Mouse (Mus musculus) hindbrain, embryonic 15.5 days (tissue): Measurements from ENCODE around the gene Gatc. TPM values are rescaled to one million over a fixed set of nuclear protein-coding genes. Genes with fewer than 3 reads are reported as not detected.
A peak's percentile ranks its signal among the peaks of the same experiment; 100 is the strongest.

Experiments
- ATAC-seq: fragments of 200-750 bp; cut with Nextera tagmentation; 2 replicates; pipeline ENCODE4 v1.8.0; 2017; ENCODE audit warnings: low read depth, moderate number of reproducible peaks, moderate TSS enrichment; ENCODE audit not compliant: low FRiP score
- H3K27ac ChIP-seq: fragments of 300-500 bp; sonication (generic); replicated peaks from 2 replicates; pipeline ENCODE4 v1.5.1; 2015; ENCODE audit warnings: mild to moderate bottlenecking, inconsistent platforms
- H3K27me3 ChIP-seq: fragments of 300-500 bp; sonication (generic); 2 replicates; pipeline ENCODE4 v1.6.1; 2015; ENCODE audit warnings: control low read depth, inconsistent platforms
- H3K36me3 ChIP-seq: fragments of 300-500 bp; sonication (generic); 2 replicates; pipeline ENCODE4 v1.6.1; 2015; ENCODE audit warnings: control low read depth, inconsistent platforms
- H3K4me1 ChIP-seq: fragments of 300-500 bp; sonication (generic); replicated peaks from 2 replicates; pipeline ENCODE4 v1.6.1; 2015; ENCODE audit warnings: control low read depth, inconsistent platforms
- H3K4me2 ChIP-seq: fragments of 300-500 bp; sonication (generic); 2 replicates; pipeline ENCODE4 v1.6.1; 2015; ENCODE audit warnings: moderate library complexity, mild to moderate bottlenecking, inconsistent platforms
- H3K4me3 ChIP-seq: fragments of 300-500 bp; sonication (generic); 2 replicates; pipeline ENCODE4 v1.5.1; 2015; ENCODE audit warnings: mild to moderate bottlenecking, inconsistent platforms
- H3K9ac ChIP-seq: fragments of 300-500 bp; sonication (generic); 2 replicates; pipeline ENCODE4 v1.6.1; 2015; ENCODE audit warnings: inconsistent platforms
- H3K9me3 ChIP-seq: fragments of 300-500 bp; sonication (generic); 2 replicates; pipeline ENCODE4 v1.6.1; 2016; ENCODE audit warnings: control low read depth, inconsistent platforms
- WGBS: fragments of 180-500 bp; shearing (Covaris S2); methylation state at CpG from one replicate; pipeline ENCODE4 v1.1.7; 2015; 5-methylcytosine and 5-hydroxymethylcytosine counted together
- polyA plus RNA-seq: library from polyadenylated mRNA; unstranded; fragments of >200 nt; fragmentation: Nextera tagmentation; extraction: Ambion mirVana; gene quantifications from 2 replicates; pipeline ENCODE4 v1.2.1, GENCODE M21; 2015

The Gatc gene
- polyA plus RNA-seq, 1 experiment from 2014 or later: 45.2 TPM

DNA sequence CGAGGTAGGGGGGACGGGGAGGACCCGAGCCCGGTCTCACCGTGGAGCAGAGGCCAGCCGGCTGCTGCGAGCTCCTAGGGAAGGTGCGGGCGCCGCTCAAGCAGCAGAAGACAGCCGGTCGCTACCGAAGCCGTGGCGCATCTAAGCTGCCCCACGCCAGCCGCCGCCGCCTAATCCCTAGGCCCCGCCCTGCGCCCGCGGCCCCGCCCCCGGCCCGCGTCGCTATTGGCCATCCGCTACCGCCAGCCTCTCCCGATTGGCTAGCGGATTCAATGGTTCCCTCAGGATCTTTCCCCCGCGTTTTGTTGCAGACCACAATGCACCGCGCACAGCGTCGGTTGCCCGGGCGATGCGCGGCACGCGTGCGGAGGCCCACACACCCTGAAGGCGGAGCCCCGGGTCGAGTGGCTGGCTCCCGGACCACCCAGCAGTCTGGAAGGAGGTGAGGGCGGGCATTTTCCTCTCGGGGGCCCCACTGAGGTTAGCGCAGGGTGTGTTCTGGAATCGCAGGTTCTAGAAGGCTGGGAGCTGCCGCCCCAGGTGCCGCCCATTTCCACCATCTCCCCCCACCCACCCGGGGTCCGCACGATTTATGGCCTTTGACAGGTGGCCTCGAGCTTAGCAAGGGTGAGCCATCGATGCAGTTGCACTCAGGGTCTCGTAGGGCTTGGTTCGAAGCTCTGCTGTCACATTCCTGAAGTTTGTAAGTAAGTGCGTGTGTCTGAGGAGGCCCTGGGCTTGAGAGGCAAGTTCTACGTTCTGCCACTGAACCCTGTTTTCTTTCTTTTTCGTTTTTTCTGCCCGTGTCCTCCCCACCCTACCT, 40.0 kb downstream of the Gatc start, which contains the start of gene Dynll1:
TSS of gene Dynll1 (minus strand) at position 208 of the 823 bp plus-strand sequence.
- Histone ChIP-seq H3K9ac (peak within 1 kb of the TSS; percentile 92), H3K4me3 (peak within 1 kb of the TSS; percentile 89), H3K4me1 (peaks cover 31% of the 10 kb centered on the region), H3K4me2 (peak within 1 kb of the TSS; percentile 63), H3K9me3 (no peaks in the 10 kb centered on the region), H3K27me3 (no peaks in the 10 kb centered on the region), H3K36me3 (peaks cover 23% of the 10 kb centered on the region), H3K27ac (peak within 1 kb of the TSS; percentile 93)
- peak; percentile 98 for ATAC-seq
- under 1% methylated on average over 66 of the region's 66 CpGs for WGBS

DNA sequence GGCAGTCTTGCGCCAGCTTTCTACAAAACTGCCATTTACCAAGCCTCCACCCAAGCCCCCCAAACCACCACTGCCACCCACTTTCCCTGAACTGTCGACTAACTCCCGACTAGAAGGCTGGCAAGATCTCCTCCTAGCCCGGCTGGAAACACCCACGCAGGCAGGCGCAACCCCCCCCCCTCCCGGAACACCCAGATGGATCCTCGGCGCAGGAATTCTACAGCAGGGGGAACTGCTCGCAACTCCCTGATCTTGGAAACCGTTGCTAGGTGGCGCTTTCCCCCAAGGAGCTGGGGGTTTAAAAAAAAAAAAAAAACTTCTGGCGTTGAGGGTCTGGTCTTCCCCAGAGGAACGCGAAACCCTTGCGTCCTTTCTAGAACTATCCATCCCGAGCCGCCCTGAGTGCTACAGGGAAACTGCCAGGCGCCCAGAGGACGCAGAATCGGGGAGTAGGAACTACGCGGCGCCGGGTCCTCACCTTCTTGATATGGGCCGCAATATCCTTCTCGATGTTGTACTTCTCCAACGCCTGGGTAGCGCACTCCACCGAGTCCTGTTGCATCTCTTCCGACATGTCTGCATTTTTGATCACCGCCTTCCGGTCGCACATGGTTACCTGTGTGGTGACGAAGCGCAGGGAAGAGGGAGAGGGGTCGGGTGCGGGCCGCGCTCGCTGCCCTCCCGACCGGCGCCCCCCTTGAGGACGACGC, 40.8 kb downstream of the Gatc start:
- Histone ChIP-seq H3K4me3 (peak overlapping the region; percentile 89), H3K9me3 (no peaks in the 10 kb centered on the region), H3K27me3 (no peaks in the 10 kb centered on the region), H3K36me3 (peaks cover 30% of the 10 kb centered on the region), H3K4me1 (peaks cover 31% of the 10 kb centered on the region), H3K4me2 (peak overlapping the region; percentile 63), H3K9ac (peak overlapping the region; percentile 92), H3K27ac (peak overlapping the region; percentile 93)
- under 1% methylated on average over 45 of the region's 46 CpGs for WGBS
- peak; percentile 56 for ATAC-seq

DNA sequence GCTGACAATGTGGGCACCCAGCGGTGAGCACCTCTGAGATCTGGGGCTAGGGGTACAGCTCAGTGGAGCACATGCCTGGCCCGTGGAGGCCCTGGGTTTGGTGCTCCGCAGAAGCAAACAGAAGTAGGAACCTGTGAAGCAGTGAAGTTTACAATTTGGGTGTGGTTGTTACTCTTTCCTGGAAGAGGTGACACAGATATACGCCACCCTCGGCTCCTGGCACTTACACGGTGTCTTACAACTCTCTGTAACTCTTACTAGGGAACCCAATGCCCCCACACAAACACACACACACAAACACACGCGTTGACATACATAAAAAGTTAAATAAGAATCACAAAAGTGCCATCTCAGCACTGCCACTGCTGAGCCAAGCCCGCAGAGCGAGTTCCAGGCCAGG, 44.6 kb downstream of the Gatc start:
- no peak overlapping the region for H3K4me3 ChIP-seq
- H3K4me2 ChIP-seq: no peak overlapping the region
- peaks cover 23% of the 10 kb centered on the region for H3K4me1 ChIP-seq
- no peak overlapping the region for H3K9ac ChIP-seq
- H3K27me3 ChIP-seq: no peaks in the 10 kb centered on the region
- no peak for ATAC-seq
- 87% methylated on average over 10 of the region's 10 CpGs for WGBS
- H3K9me3 ChIP-seq: no peaks in the 10 kb centered on the region
- H3K27ac ChIP-seq: no peak overlapping the region
- peaks cover 52% of the 10 kb centered on the region for H3K36me3 ChIP-seq

DNA sequence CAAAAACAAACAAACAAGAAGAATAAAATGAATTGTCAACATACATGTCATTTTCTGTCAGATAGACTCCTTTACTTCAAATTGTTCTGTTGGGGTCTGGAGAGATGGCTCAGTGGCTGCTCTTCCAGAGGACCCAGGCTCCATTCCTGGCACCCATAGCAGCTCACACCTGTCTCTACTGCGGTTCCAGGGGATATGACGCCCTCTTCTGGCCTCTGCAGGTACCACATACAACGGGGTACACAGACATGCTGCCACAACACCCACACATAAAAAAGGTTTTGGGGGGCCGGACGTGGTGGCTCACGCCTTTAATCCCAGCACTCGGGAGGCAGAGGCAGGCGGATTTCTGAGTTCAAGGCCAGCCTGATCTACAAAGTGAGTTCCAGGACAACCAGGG, 46.8 kb downstream of the Gatc start:
- H3K27me3 ChIP-seq: no peaks in the 10 kb centered on the region
- H3K4me2 ChIP-seq: no peak overlapping the region
- no peaks in the 10 kb centered on the region for H3K9me3 ChIP-seq
- H3K4me1 ChIP-seq: peaks cover 18% of the 10 kb centered on the region
- no peak overlapping the region for H3K9ac ChIP-seq
- WGBS: 92% methylated on average over 8 of the region's 8 CpGs
- no peak overlapping the region for H3K4me3 ChIP-seq
- no peak overlapping the region for H3K27ac ChIP-seq
- no peak for ATAC-seq
- H3K36me3 ChIP-seq: peaks cover 62% of the 10 kb centered on the region

DNA sequence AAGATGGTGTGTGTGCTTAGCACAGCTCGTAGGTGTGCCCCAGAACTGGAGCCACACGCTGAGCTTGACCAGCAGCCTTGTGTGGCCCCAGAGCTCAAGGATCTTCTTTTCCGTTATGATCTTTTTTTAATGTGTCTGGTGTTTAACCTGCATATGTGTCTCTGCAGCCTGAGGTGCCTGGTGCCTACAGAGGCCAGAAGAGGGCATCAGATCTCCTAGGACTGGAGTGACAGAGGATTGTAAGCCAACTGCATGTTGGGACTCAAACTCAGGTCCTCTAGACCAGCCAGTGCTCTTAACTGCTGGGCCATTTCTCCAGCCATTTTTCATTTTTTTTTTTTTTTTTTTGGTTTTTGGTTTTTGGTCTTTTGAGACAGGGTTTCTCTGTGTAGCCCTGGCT, 56.2 kb downstream of the Gatc start:
- H3K4me1 ChIP-seq: peaks cover 7% of the 10 kb centered on the region
- H3K4me3 ChIP-seq: no peak overlapping the region
- no peak for ATAC-seq
- H3K27ac ChIP-seq: no peak overlapping the region
- H3K9me3 ChIP-seq: no peaks in the 10 kb centered on the region
- no peaks in the 10 kb centered on the region for H3K27me3 ChIP-seq
- H3K9ac ChIP-seq: no peak overlapping the region
- no peak overlapping the region for H3K4me2 ChIP-seq
- WGBS: 94% methylated on average over 3 of the region's 3 CpGs
- H3K36me3 ChIP-seq: peaks cover 24% of the 10 kb centered on the region

Other genes starting within 250 kb of the Gatc start
- 39.1 and 39.3 TPM in 2 replicates for gene Gm10401, start 242.9 kb downstream of the Gatc start, polyA plus RNA-seq
- 21.6 and 23.1 TPM in 2 replicates for gene Acads, start 221.8 kb downstream of the Gatc start, polyA plus RNA-seq
- 36.9 and 38.0 TPM in 2 replicates for gene Unc119b, start 206.2 kb downstream of the Gatc start, polyA plus RNA-seq
- gene Mlec, start 183.0 kb downstream of the Gatc start, polyA plus RNA-seq: 30.6 and 33.6 TPM in 2 replicates
- gene Cabp1, start 146.8 kb downstream of the Gatc start, polyA plus RNA-seq: 11.2 and 14.2 TPM in 2 replicates
- gene Pop5, start 105.3 kb downstream of the Gatc start, polyA plus RNA-seq: 102 TPM in 2 replicates
- 187 and 218 TPM in 2 replicates for gene Rnf10, start 68.3 kb downstream of the Gatc start, polyA plus RNA-seq
- 57.3 and 59.3 TPM in 2 replicates for gene Coq5, start 61.5 kb downstream of the Gatc start, polyA plus RNA-seq
- gene Dynll1, start 40.2 kb downstream of the Gatc start, polyA plus RNA-seq: 1,255 and 1,318 TPM in 2 replicates
- gene Srsf9, start 14.0 kb downstream of the Gatc start, polyA plus RNA-seq: 142 and 146 TPM in 2 replicates
- 51.0 and 53.7 TPM in 2 replicates for gene Triap1, start within 50 bp of the Gatc start, polyA plus RNA-seq
- gene Cox6a1, start 7.8 kb upstream of the Gatc start, polyA plus RNA-seq: 1,223 and 1,255 TPM in 2 replicates
- 59.9 and 60.3 TPM in 2 replicates for gene Msi1, start 88.4 kb upstream of the Gatc start, polyA plus RNA-seq
- gene Pla2g1b, start 125.1 kb upstream of the Gatc start, polyA plus RNA-seq: 0.54 TPM in 1 of 2 replicates, not detected in the other
- gene Sirt4, start 143.5 kb upstream of the Gatc start, polyA plus RNA-seq: 27.3 and 32.2 TPM in 2 replicates
- 22.0 and 24.3 TPM in 2 replicates for gene Pxn, start 165.5 kb upstream of the Gatc start, polyA plus RNA-seq
- gene Rplp0, start 218.3 kb upstream of the Gatc start, polyA plus RNA-seq: 801 and 847 TPM in 2 replicates
- 40.6 and 44.4 TPM in 2 replicates for gene Gcn1l1, start 224.1 kb upstream of the Gatc start, polyA plus RNA-seq